Mouse (Mus musculus) brown adipose tissue, adult 24 weeks (tissue): ENCODE results near the gene Gm21586. TPM values are rescaled to one million over a fixed set of nuclear protein-coding genes. Genes with fewer than 3 reads are reported as not detected.
"Not testable (repeated sequence)": the region's sequence is repeated elsewhere in the genome, so short reads cannot be mapped to it uniquely, and the experiment has no call there.

Experiments used
- H3K27ac ChIP-seq: fragments of 200-500 bp; replicated peaks from 2 replicates; pipeline ENCODE4 v1.5.1; 2012; ENCODE audit warnings: low read depth, mild to moderate bottlenecking, low read length
- H3K4me1 ChIP-seq: fragments of 200-500 bp; 2 replicates; pipeline ENCODE4 v1.6.1; 2012; ENCODE audit warnings: low read length, mixed read lengths; ENCODE audit not compliant: control insufficient read depth, insufficient read depth, insufficient read length
- H3K4me3 ChIP-seq: fragments of 200-500 bp; 2 replicates; pipeline ENCODE4 v1.5.1; 2012; ENCODE audit warnings: low read depth, mild to moderate bottlenecking, low read length, moderate library complexity; ENCODE audit not compliant: insufficient read depth
- polyA plus RNA-seq: library from polyadenylated mRNA; stranded (reverse); fragments of >200 nt; gene quantifications from 2 replicates; pipeline ENCODE4 v1.2.4, GENCODE M21; 2012; ENCODE audit not compliant: missing spikeins, insufficient read depth, insufficient read length

Gene Gm21586
- polyA plus RNA-seq: not detected in 2 replicates

DNA sequence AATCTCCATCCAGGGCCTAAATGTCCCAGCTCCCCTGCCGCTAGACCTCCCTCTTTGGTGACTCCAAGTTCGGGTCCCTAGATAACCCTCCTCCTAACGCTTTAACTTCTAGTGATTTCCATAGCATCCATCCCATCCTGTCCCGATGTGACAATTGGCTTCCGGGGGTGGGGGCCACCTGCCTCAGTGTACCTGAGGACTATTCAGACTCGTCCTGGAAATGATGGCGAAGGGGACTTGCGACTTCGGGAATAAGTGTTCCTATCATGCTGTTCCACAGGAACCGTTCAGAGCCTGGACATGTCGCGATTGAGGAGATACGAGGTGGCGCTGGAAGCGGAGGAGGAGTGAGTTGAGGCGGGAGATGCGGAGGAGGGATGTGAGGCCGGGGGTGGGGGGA, at the start of gene Gm21586:
Gene Gm21586 (plus strand): TSS at position 301 of the 400 bp plus-strand sequence.
- not testable (repeated sequence) for H3K27ac ChIP-seq, H3K4me3 ChIP-seq, H3K4me1 ChIP-seq

- not testable (repeated sequence) for H3K4me3 ChIP-seq, H3K27ac ChIP-seq, H3K4me1 ChIP-seq
These were observed 27.3 kb downstream of the Gm21586 start, which contains the start of gene Gm2163 for GRCm38 (mm10) chr4:42466452-42466851. Gene Gm2163, plus strand, starts transcription at chr4:42466752.

Other genes with a start within 250 kb of the Gm21586 start
- gene Gm10600, start 198.7 kb upstream of the Gm21586 start, polyA plus RNA-seq: 0.55 TPM in 1 of 2 replicates, not detected in the other
- not detected in 2 replicates for gene Ccl21b, start 183.6 kb upstream of the Gm21586 start, polyA plus RNA-seq
- not detected in 2 replicates for gene Gm21953, start 145.1 kb upstream of the Gm21586 start, polyA plus RNA-seq
- gene Fam205a3, start 121.0 kb upstream of the Gm21586 start, polyA plus RNA-seq: not detected in 2 replicates
- gene Gm2163, start 27.4 kb downstream of the Gm21586 start, polyA plus RNA-seq: not detected in 2 replicates
- gene Fam205a2, start 88.8 kb downstream of the Gm21586 start, polyA plus RNA-seq: not detected in 2 replicates
- not detected in 2 replicates for gene Gm10591, start 172.8 kb downstream of the Gm21586 start, polyA plus RNA-seq
- 3.0 TPM in 1 of 2 replicates, not detected in the other for gene Gm2564, start 190.3 kb downstream of the Gm21586 start, polyA plus RNA-seq
- not detected in 2 replicates for gene Ccl27b, start 215.9 kb downstream of the Gm21586 start, polyA plus RNA-seq
- not detected in 2 replicates for gene Il11ra2, start 222.5 kb downstream of the Gm21586 start, polyA plus RNA-seq